Mouse (Mus musculus) large intestine, adult 2 months (tissue): ENCODE data around the gene Trpv4. TPM values are rescaled to one million over a fixed set of nuclear protein-coding genes. Genes with fewer than 3 reads are reported as not detected.

Experiments used
- DNase-seq: peaks from one replicate; pipeline ENCODE4 v3.0.0-alpha.2; 2012; ENCODE audit warnings: low read depth, low spot score
- whole genome bisulfite sequencing: fragments of 180-500 bp; shearing (Covaris S2); methylation state at CpG from one replicate; pipeline ENCODE4 v1.1.7; 2018; 5-methylcytosine and 5-hydroxymethylcytosine counted together
- polyA plus RNA-seq: library from polyadenylated mRNA; depleted of rRNA; stranded (reverse); fragments of >200 nt; gene quantifications from 2 replicates; pipeline ENCODE4 v1.2.3, GENCODE M21; 2012

The Trpv4 gene
- polyA plus RNA-seq, 1 experiment, result 2.2 TPM

DNA sequence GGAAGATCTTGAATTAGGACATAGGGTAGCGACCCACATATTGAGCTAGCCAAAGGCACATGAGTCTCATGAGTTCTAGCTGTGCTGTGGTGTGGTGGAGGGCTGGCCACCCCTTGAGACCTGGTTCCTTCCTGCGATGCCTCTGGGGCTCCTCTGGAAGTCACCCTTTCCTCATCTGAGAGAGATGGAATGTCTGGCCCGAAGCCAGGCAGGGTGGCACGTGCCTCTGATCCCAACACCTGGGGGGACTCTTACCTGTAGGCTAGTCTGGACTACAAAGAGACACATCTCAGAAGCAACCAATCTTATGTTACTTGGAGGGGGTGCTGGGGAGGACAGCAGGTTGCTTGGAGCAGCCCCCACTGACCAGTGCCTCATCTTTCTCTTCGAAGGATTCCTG is 64.3 kb downstream of the Trpv4 start:
- DNase-seq, result no peak
- 69% methylated on average over 5 of the region's 5 CpGs for WGBS

GRCm38 (mm10) chr5:114593161-114593821 is 64.9 kb downstream of the Trpv4 start:
- 78% methylated on average over 12 of the region's 12 CpGs for WGBS
- no peak for DNase-seq

GRCm38 (mm10) chr5:114592463-114593160 is 65.6 kb downstream of the Trpv4 start:
- 72% methylated on average over 19 of the region's 19 CpGs for whole genome bisulfite sequencing
- no peak for DNase-seq

GRCm38 (mm10) chr5:114591151-114591561 is 67.1 kb downstream of the Trpv4 start:
- DNase-seq, result no peak
- WGBS, result 40% methylated on average over 15 of the region's 15 CpGs

- no peak for DNase-seq
- 78% methylated on average over 17 of the region's 17 CpGs for WGBS
These were observed 67.9 kb downstream of the Trpv4 start for GRCm38 (mm10) chr5:114590043-114590913.

- 63% methylated on average over 2 of the region's 2 CpGs for WGBS
- DNase-seq, result no peak
These were observed 68.8 kb downstream of the Trpv4 start for GRCm38 (mm10) chr5:114589454-114589853.

DNA sequence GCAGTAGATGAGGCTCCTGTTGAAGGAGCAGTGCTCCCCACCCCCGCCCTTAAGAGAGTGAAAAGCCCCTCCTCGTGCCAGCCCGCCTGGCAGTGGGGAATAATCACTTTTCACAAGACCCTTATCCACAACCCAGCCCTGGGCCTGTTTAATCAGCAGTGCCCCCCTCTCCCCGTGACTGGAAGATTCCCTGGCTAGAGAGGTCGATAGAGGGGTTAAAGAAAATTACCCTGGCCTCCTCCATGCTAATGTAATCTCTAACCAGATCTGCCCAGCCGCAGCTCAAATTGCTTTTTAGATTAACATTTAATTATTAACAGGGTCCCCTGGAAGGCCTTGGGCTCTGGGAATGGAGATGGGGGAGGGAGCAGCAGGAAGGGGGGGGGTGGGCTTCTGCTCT is 69.2 kb downstream of the Trpv4 start:
- 67% methylated on average over 6 of the region's 6 CpGs for WGBS
- DNase-seq, result no peak

- WGBS, result 64% methylated on average over 10 of the region's 10 CpGs
- no peak for DNase-seq
These were observed 69.8 kb downstream of the Trpv4 start for GRCm38 (mm10) chr5:114588416-114588815.

GRCm38 (mm10) chr5:114587908-114588307 is 70.3 kb downstream of the Trpv4 start:
- 43% methylated on average over 9 of the region's 9 CpGs for WGBS
- no peak for DNase-seq

DNA sequence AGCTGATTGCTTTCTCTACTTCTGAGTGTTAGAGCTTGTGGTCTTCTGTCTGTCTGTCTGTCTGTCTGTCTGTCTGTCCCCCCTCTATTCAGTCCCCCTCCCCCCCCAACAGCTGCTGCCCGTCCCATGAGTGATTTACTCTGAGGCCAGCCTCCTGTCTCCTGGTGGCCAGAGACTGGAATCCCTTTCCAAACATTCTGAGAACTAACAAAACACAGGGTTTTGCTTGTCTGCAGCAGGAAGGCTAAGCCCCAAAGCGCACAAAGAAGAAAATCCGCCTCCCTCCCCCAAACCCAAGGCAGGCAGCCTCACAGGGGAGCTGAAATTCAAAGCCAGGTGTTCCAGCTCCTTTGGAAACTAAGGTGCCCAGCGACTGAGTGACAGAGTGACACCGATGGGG is 72.5 kb downstream of the Trpv4 start:
- no peak for DNase-seq
- 53% methylated on average over 5 of the region's 5 CpGs for WGBS

- WGBS, result 81% methylated on average over 14 of the region's 14 CpGs
- DNase-seq, result no peak
These were observed 73.7 kb downstream of the Trpv4 start for GRCm38 (mm10) chr5:114584293-114585104.

DNA sequence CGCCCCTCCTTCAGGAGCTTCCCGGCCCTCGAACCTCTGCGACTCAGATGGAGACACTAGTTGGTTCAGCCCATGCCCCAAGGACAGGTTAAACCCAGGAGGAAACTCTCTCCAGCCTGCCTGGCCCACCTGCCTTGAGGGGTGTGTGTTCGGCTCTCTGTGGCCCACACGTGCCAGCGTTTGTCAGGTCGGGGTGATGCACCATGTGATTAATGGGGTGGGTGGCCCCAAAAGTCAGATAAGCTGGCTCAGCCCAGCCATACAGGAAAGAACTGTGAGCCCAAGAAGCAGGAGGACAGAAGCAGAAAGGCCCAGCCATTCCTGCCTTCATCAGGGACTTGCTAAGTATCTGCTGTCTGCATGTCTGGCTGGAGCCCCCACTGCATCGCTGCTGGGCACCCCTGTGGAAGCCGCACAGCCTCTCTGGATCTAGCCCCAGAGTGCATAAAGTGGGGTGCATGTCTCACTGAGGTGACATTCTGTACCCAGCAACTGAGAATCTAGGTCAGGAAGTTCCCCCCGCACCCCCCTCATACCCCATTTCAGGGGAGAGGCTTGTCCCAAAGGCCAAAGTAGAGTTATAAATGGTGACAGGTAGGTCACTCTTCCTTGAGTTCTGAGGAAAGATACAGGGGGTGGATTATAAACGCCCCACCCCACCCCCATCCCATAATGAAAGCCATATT is 74.6 kb downstream of the Trpv4 start:
- 79% methylated on average over 12 of the region's 12 CpGs for WGBS

GRCm38 (mm10) chr5:114583046-114583445 is 75.2 kb downstream of the Trpv4 start:
- WGBS, result 86% methylated on average over 3 of the region's 3 CpGs
- no peak for DNase-seq

More for the DNA sequence above, 74.6 kb downstream of the Trpv4 start:
- DNase-seq, result no peak

DNA sequence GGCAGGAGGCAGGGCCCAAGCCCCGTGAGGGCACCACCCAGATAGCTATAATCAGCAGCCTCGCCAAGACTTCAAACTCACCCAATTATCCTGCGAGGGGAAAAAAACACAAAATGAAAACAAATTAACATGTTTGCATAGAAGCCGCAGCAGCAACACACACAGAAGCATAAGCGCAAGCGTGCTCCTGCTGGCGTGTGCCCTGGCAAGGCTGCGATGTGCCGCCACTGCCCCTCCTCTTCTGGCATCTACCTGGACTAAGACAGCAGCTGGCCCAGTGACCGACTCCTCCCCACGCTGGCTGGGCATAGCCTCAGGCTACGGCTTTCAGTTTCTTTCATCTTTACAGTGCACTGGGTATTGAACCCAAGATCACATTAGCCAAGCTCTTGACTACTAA is 76.7 kb downstream of the Trpv4 start:
- no peak for DNase-seq
- 32% methylated on average over 12 of the region's 12 CpGs for whole genome bisulfite sequencing

GRCm38 (mm10) chr5:114579714-114580357 is 78.4 kb downstream of the Trpv4 start:
- 81% methylated on average over 8 of the region's 8 CpGs for WGBS
- no peak for DNase-seq

DNA sequence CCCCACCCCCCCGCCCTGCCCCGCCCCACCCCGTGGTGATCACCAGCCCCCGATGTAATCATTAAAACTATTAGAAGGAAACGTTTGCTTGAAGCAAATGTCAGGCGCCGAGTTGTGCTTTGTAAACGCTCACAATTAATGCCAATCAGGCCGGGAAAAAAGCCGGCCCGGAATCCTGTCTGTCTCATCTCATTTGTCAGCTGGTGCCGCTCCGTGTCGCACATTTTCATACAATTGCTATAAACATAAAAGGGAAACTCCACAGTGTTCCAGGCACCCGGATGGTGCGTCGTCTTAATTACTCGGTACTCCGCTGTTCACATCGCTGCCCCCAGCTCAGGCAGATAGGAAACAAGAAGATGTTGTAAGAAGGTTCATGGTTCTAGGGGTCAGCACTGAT is 79.9 kb downstream of the Trpv4 start:
- DNase-seq, result no peak
- WGBS, result 58% methylated on average over 20 of the region's 20 CpGs

DNA sequence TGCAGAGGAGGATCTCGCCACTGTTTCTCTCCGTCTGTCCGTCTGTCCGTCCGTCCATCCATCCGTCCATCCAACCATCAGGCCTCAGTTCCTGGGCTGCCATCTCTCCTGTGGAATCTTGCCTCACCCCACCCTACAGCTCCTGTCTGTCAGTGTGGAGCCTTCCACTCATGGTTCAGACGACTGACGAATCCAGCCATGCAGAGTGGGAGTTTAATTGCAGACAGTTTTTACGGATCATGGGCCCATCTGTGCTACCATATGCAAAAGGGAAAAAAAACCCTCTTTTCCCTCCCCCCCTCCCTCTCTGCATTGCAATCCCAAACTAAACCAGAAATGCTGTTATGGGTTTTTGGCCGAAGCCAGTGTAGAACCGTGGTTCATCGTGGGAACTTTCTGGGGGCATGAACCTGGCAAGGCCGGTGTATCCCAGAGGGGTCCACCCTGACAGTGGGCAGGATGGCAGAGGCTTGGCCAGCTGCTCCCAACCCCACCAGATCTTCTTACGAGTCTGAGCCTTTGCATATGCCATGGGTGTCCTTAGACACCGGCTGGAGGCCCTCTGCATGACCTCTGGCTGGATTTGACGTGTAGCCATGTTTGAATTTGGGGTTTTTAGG is 82.1 kb downstream of the Trpv4 start:
- whole genome bisulfite sequencing, result 90% methylated on average over 16 of the region's 16 CpGs
- DNase-seq, result no peak

GRCm38 (mm10) chr5:114575530-114575929 is 82.7 kb downstream of the Trpv4 start:
- 67% methylated on average over 7 of the region's 7 CpGs for WGBS
- DNase-seq, result no peak
